Mouse (Mus musculus): Measurements from ENCODE around the gene Gm3417. TPM values are rescaled to one million over a fixed set of nuclear protein-coding genes. Genes with fewer than 3 reads are reported as not detected.

Gene Gm3417
- total RNA-seq, 2 experiments from 2014 or later = not detected

Other genes with a start within 250 kb of the Gm3417 start
- gene Wdr27, start 35.6 kb downstream of the Gm3417 start, total RNA-seq (2021) = 1 to 10 TPM; 4.6 to 4.8 TPM
- 10 to 100 TPM; 16.7 to 18.4 TPM for gene 1600012H06Rik, start 35.6 kb downstream of the Gm3417 start, total RNA-seq (2021)
- 10 to 100 TPM; 61.1 to 63.6 TPM for gene Phf10, start 17.5 kb downstream of the Gm3417 start, total RNA-seq (2021)
- 1 to 10 TPM; 3.5 to 5.1 TPM for gene 9030025P20Rik, start 322 bp downstream of the Gm3417 start, total RNA-seq (2021)
- gene Gm3435, start 31.4 kb upstream of the Gm3417 start, total RNA-seq (2021) = 1 to 10 TPM; 3.6 to 3.7 TPM
- gene Ermard, start 62.4 kb upstream of the Gm3417 start, total RNA-seq (2021) = 10 to 100 TPM; 46.6 to 47.6 TPM
- gene Tcte3, start 62.7 kb upstream of the Gm3417 start, total RNA-seq (2021) = 1 to 10 TPM in 1 of 2 experiments, not detected in 1; 1.4 TPM
- 1 to 10 TPM; 6.9 to 7.0 TPM for gene Gm3448, start 62.7 kb upstream of the Gm3417 start, total RNA-seq (2021)

Data from left cerebral cortex, postnatal 25 days (tissue).